Mouse (Mus musculus) spleen, adult 2 months (tissue): ENCODE data around the gene Armc5.

Experiments
- CTCF ChIP-seq: fragments of 200-500 bp; IDR thresholded peaks from 2 replicates; pipeline ENCODE4 v1.5.1; 2011; ENCODE audit warnings: mild to moderate bottlenecking, inconsistent platforms; ENCODE audit not compliant: insufficient read depth, insufficient read length, insufficient replicate concordance; ENCODE audit errors: extremely low read depth
- POLR2A ChIP-seq: fragments of 200-500 bp; IDR thresholded peaks from 2 replicates; pipeline ENCODE4 v1.6.1; 2011; ENCODE audit warnings: low read depth, low read length, inconsistent platforms

- TF ChIP-seq POLR2A, result no peak
- no peak for TF ChIP-seq CTCF
Measured at GRCm38 (mm10) chr7:128220936-128221335, 16.2 kb upstream of the Armc5 start.
